Mouse (Mus musculus) heart, postnatal 14 days (tissue): ENCODE results near the gene Fam155a. TPM values are rescaled to one million over a fixed set of nuclear protein-coding genes. Genes with fewer than 3 reads are reported as not detected.

ENCODE experiments used
- DNase-seq, 2 experiments: peaks; one replicate each; pipeline ENCODE4 v3.0.0; 2021 to 2022
- intact Hi-C: fragments of 180-260 bp; cut with DNase I; formaldehyde crosslinking; loops from one replicate; pipeline ENCODE4 v1.15.1; 2025
- total RNA-seq, 2 experiments: library from RNA; stranded (reverse); gene quantifications; 2 replicates each; pipeline ENCODE4 v1.2.3; 2021

The Fam155a gene
- total RNA-seq, 2 experiments from 2014 or later = not detected

GRCm38 (mm10) chr8:9211751-9212150 lies 559.2 kb downstream of the Fam155a start:
- intact Hi-C loops = no loop called here
- DNase-seq = no peak

DNA sequence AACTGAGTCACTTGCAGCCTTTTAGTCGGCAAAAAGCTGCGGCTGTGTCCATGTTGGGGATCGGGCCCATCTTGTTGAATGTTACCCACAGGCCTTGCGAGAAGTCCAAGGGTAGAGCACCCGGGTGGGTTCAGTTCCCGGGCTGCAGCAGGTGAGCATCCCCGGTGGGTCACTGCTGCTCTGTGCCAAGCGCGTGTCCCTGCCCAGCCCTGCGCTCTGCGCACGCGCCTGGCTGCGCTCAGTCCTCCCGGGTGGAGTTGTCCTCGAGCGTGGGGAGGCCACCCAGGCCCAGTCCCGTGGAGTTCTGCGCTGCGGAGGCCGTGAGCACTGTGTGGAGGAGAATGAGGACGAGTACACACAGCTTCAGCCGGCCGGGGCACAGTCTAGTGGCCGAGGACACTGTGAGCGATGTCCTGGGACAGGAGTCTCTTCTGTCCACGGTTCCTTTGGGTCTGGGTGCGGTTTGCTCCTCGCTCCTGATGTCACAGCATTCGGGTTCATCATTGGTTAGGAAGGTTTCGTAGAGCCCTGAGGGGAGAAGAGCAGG lies 563.4 kb downstream of the Fam155a start:
- intact Hi-C loops = no loop called here

GRCm38 (mm10) chr8:9204345-9205067 lies 566.5 kb downstream of the Fam155a start:
- DNase-seq = no peak
- intact Hi-C loops = no loop called here

More for the DNA sequence above, 563.4 kb downstream of the Fam155a start:
- no peak for DNase-seq

- no peak for DNase-seq
- intact Hi-C loops = no loop called here
Measured at GRCm38 (mm10) chr8:9200099-9200498, 570.9 kb downstream of the Fam155a start.

- no peak for DNase-seq
- intact Hi-C loops = no loop called here
Measured at GRCm38 (mm10) chr8:9191682-9192081, 579.3 kb downstream of the Fam155a start.

GRCm38 (mm10) chr8:9188616-9189015 lies 582.3 kb downstream of the Fam155a start:
- peak in 1 of 2 experiments; percentile 11 for DNase-seq
- intact Hi-C loops = loop anchor here (10.0 kb wide), 1 partner anchor 964 kb away; no protein-coding TSS in a partner anchor

DNA sequence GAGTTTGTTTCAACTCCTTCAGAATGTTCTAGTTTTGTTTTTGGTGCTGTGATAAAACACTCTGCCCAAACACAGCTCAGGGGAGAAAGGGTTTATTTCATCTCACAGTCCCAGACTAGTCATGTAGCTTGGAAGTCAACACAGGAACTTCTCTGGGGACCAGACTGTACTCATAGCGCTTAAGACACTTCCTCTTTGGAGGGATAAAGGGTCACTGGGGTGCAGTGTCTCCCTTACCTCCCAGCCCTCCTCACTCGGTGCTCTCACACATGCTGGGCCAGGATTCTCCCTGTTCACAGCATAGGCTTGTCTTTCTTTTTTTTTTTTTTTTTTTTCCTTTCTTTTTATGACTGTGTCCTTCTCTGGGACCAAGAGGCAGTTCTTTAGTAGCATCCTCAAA lies 585.8 kb downstream of the Fam155a start:
- DNase-seq = no peak
- intact Hi-C loops = loop anchor here (10.0 kb wide), 1 partner anchor 960 kb away; no protein-coding TSS in a partner anchor

DNA sequence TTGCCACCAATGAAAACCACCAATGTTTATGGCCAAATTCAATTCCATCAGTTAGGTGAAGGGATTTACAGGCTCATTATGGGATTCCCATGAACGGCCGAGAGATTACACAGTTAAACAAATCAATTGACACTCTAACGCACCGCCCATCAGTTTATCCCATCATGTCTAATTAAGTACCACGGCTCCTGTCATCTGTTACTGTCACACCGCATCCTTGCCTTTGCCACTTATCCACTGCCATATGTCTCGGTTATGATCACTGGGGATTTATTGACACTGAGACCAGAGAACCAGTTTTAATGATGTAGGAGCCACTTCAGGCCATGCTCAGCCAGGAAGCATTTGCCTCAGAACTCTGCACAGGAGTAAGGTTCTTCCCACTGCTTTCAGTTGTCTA lies 588.5 kb downstream of the Fam155a start:
- no peak for DNase-seq
- intact Hi-C loops = loop anchor here (10.0 kb wide), 1 partner anchor 958 kb away; no protein-coding TSS in a partner anchor

- DNase-seq = no peak
- intact Hi-C loops = loop anchor here (10.0 kb wide), 1 partner anchor 956 kb away; no protein-coding TSS in a partner anchor
Measured at GRCm38 (mm10) chr8:9180686-9181315, 590.2 kb downstream of the Fam155a start.

GRCm38 (mm10) chr8:9176974-9177373 lies 594.0 kb downstream of the Fam155a start:
- DNase-seq = no peak
- intact Hi-C loops = no loop called here

- intact Hi-C loops = loop anchor here (5.0 kb wide), 2 partner anchors 178 to 513 kb away; partner anchors contain the start of gene Efnb2
- DNase-seq = peak; percentile 63 to 80
Measured at GRCm38 (mm10) chr8:9174865-9175565, 595.9 kb downstream of the Fam155a start.

DNA sequence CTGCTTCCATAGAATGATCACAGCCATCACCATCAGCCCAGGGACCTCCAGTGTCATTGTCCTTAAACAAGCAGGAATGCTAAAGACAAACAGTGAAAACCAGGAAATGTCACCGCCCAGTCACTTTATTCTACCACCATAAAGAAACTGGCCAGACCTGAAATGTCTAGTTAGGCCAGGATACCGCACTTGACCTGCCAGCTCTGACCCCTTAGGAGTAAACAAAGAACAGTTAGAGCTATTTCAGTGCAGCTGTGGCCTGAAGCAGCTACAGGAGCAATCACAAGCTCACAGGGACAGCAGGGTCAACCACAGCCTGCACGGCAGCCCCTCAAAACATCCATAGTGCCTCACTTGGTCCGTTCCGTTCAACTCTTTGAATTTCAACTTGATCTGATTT lies 599.1 kb downstream of the Fam155a start:
- DNase-seq = no peak
- intact Hi-C loops = loop anchor here (5.0 kb wide), 2 partner anchors 175 to 510 kb away; partner anchors contain the start of gene Efnb2

- intact Hi-C loops = no loop called here
- DNase-seq = no peak
Measured at GRCm38 (mm10) chr8:9167995-9168394, 603.0 kb downstream of the Fam155a start.

GRCm38 (mm10) chr8:9161606-9162005 lies 609.4 kb downstream of the Fam155a start:
- DNase-seq = no peak
- intact Hi-C loops = no loop called here

GRCm38 (mm10) chr8:9159322-9159721 lies 611.6 kb downstream of the Fam155a start:
- no peak for DNase-seq
- intact Hi-C loops = no loop called here

- intact Hi-C loops = no loop called here
- no peak for DNase-seq
Measured at GRCm38 (mm10) chr8:9158652-9159051, 612.3 kb downstream of the Fam155a start.

- intact Hi-C loops = no loop called here
- no peak for DNase-seq
Measured at GRCm38 (mm10) chr8:9157141-9157781, 613.7 kb downstream of the Fam155a start.
